Mouse (Mus musculus): Measurements from ENCODE around the gene S100a10. TPM values are rescaled to one million over a fixed set of nuclear protein-coding genes. Genes with fewer than 3 reads are reported as not detected.

The S100a10 gene
- polyA plus RNA-seq, 1 experiment from 2014 or later: 197 TPM

- WGBS: 96% methylated on average over 4 of the region's 4 CpGs
- H3K36me3 ChIP-seq: no peaks in the 10 kb centered on the region
- H3K9me3 ChIP-seq: no peaks in the 10 kb centered on the region
Measured at GRCm38 (mm10) chr3:93563216-93563615, 8.3 kb downstream of the S100a10 start.

GRCm38 (mm10) chr3:93566892-93567291 lies 12.0 kb downstream of the S100a10 start:
- Histone ChIP-seq H3K4me1 (no peaks in the 10 kb centered on the region), H3K36me3 (no peaks in the 10 kb centered on the region), H3K4me3 (no peak overlapping the region), H3K4me2 (replicated peaks) (no peak overlapping the region), H3K27me3 (no peaks in the 10 kb centered on the region), H3K9me3 (no peaks in the 10 kb centered on the region), H3K27ac (replicated peaks) (no peak overlapping the region), H3K9ac (replicated peaks) (no peak overlapping the region)
- 94% methylated on average over 3 of the region's 3 CpGs for WGBS
- no peak for ATAC-seq (ENCODE audit: low FRiP score, low read depth)

More at GRCm38 (mm10) chr3:93563216-93563615, 8.3 kb downstream of the S100a10 start:
- no peak overlapping the region for H3K4me2 ChIP-seq (replicated peaks)
- no peaks in the 10 kb centered on the region for H3K27me3 ChIP-seq
- H3K4me3 ChIP-seq: no peak overlapping the region
- H3K4me1 ChIP-seq: no peaks in the 10 kb centered on the region
- H3K27ac ChIP-seq (replicated peaks): no peak overlapping the region
- H3K9ac ChIP-seq (replicated peaks): no peak overlapping the region
- no peak for ATAC-seq (ENCODE audit: low FRiP score, low read depth)

- no peak for ATAC-seq (ENCODE audit: low FRiP score, low read depth)
Measured at GRCm38 (mm10) chr3:93567721-93568120, 12.8 kb downstream of the S100a10 start.

GRCm38 (mm10) chr3:93568428-93569040 lies 13.7 kb downstream of the S100a10 start:
- no peak overlapping the region for H3K4me3 ChIP-seq
- H3K9ac ChIP-seq (replicated peaks): no peak overlapping the region
- ATAC-seq (ENCODE audit: low FRiP score, low read depth): no peak
- WGBS: 83% methylated on average over 7 of the region's 7 CpGs
- no peaks in the 10 kb centered on the region for H3K4me1 ChIP-seq
- H3K27me3 ChIP-seq: no peaks in the 10 kb centered on the region
- H3K4me2 ChIP-seq (replicated peaks): no peak overlapping the region
- no peaks in the 10 kb centered on the region for H3K36me3 ChIP-seq
- no peaks in the 10 kb centered on the region for H3K9me3 ChIP-seq
- no peak overlapping the region for H3K27ac ChIP-seq (replicated peaks)

More at GRCm38 (mm10) chr3:93567721-93568120, 12.8 kb downstream of the S100a10 start:
- Histone ChIP-seq H3K36me3 (no peaks in the 10 kb centered on the region), H3K27me3 (no peaks in the 10 kb centered on the region), H3K4me1 (no peaks in the 10 kb centered on the region), H3K9me3 (no peaks in the 10 kb centered on the region), H3K4me2 (replicated peaks) (no peak overlapping the region), H3K9ac (replicated peaks) (no peak overlapping the region), H3K27ac (replicated peaks) (no peak overlapping the region), H3K4me3 (no peak overlapping the region)
- 91% methylated on average over 6 of the region's 6 CpGs for WGBS

GRCm38 (mm10) chr3:93569046-93569445 lies 14.2 kb downstream of the S100a10 start:
- H3K4me3 ChIP-seq: no peak overlapping the region
- H3K4me2 ChIP-seq (replicated peaks): no peak overlapping the region
- H3K4me1 ChIP-seq: no peaks in the 10 kb centered on the region
- no peaks in the 10 kb centered on the region for H3K27me3 ChIP-seq
- ATAC-seq (ENCODE audit: low FRiP score, low read depth): no peak
- no peak overlapping the region for H3K9ac ChIP-seq (replicated peaks)
- H3K27ac ChIP-seq (replicated peaks): no peak overlapping the region
- no peaks in the 10 kb centered on the region for H3K36me3 ChIP-seq
- H3K9me3 ChIP-seq: no peaks in the 10 kb centered on the region
- WGBS: 78% methylated on average over 2 of the region's 2 CpGs

GRCm38 (mm10) chr3:93572058-93572791 lies 17.3 kb downstream of the S100a10 start:
- 67% methylated on average over 5 of the region's 5 CpGs for WGBS
- no peak for ATAC-seq (ENCODE audit: low FRiP score, low read depth)
- Histone ChIP-seq H3K4me2 (replicated peaks) (no peak overlapping the region), H3K4me3 (no peak overlapping the region), H3K9ac (replicated peaks) (no peak overlapping the region), H3K9me3 (no peaks in the 10 kb centered on the region), H3K27ac (replicated peaks) (no peak overlapping the region), H3K4me1 (no peaks in the 10 kb centered on the region), H3K27me3 (no peaks in the 10 kb centered on the region), H3K36me3 (no peaks in the 10 kb centered on the region)

GRCm38 (mm10) chr3:93579317-93580038 lies 24.6 kb downstream of the S100a10 start:
- Histone ChIP-seq H3K4me2 (replicated peaks) (no peak overlapping the region), H3K9me3 (no peaks in the 10 kb centered on the region), H3K4me3 (no peak overlapping the region), H3K9ac (replicated peaks) (no peak overlapping the region), H3K4me1 (no peaks in the 10 kb centered on the region), H3K27ac (replicated peaks) (no peak overlapping the region), H3K27me3 (no peaks in the 10 kb centered on the region), H3K36me3 (no peaks in the 10 kb centered on the region)
- WGBS: 79% methylated on average over 6 of the region's 6 CpGs
- ATAC-seq (ENCODE audit: low FRiP score, low read depth): no peak

GRCm38 (mm10) chr3:93580039-93580403 lies 25.1 kb downstream of the S100a10 start:
- Histone ChIP-seq H3K36me3 (no peaks in the 10 kb centered on the region), H3K9me3 (no peaks in the 10 kb centered on the region), H3K9ac (replicated peaks) (no peak overlapping the region), H3K4me1 (no peaks in the 10 kb centered on the region), H3K27ac (replicated peaks) (no peak overlapping the region), H3K27me3 (no peaks in the 10 kb centered on the region), H3K4me2 (replicated peaks) (no peak overlapping the region), H3K4me3 (no peak overlapping the region)
- WGBS: 93% methylated on average over 2 of the region's 2 CpGs
- no peak for ATAC-seq (ENCODE audit: low FRiP score, low read depth)

- no peak overlapping the region for H3K9ac ChIP-seq (replicated peaks)
- no peak for ATAC-seq (ENCODE audit: low FRiP score, low read depth)
- H3K9me3 ChIP-seq: no peaks in the 10 kb centered on the region
- no peaks in the 10 kb centered on the region for H3K4me1 ChIP-seq
- H3K36me3 ChIP-seq: no peaks in the 10 kb centered on the region
- H3K4me3 ChIP-seq: no peak overlapping the region
- WGBS: 55% methylated on average over 2 of the region's 2 CpGs
- H3K27me3 ChIP-seq: no peaks in the 10 kb centered on the region
- H3K4me2 ChIP-seq (replicated peaks): no peak overlapping the region
- no peak overlapping the region for H3K27ac ChIP-seq (replicated peaks)
Measured at GRCm38 (mm10) chr3:93580946-93581345, 26.1 kb downstream of the S100a10 start.

GRCm38 (mm10) chr3:93581687-93582086 lies 26.8 kb downstream of the S100a10 start:
- H3K36me3 ChIP-seq: no peaks in the 10 kb centered on the region
- ATAC-seq (ENCODE audit: low FRiP score, low read depth): no peak
- no peak overlapping the region for H3K4me3 ChIP-seq
- no peak overlapping the region for H3K4me2 ChIP-seq (replicated peaks)
- no peaks in the 10 kb centered on the region for H3K27me3 ChIP-seq
- no peak overlapping the region for H3K27ac ChIP-seq (replicated peaks)
- no peaks in the 10 kb centered on the region for H3K9me3 ChIP-seq
- H3K9ac ChIP-seq (replicated peaks): no peak overlapping the region
- no peaks in the 10 kb centered on the region for H3K4me1 ChIP-seq
- 95% methylated on average over 4 of the region's 4 CpGs for WGBS

GRCm38 (mm10) chr3:93583056-93583455 lies 28.2 kb downstream of the S100a10 start:
- no peak for ATAC-seq (ENCODE audit: low FRiP score, low read depth)
- no peaks in the 10 kb centered on the region for H3K36me3 ChIP-seq
- H3K9me3 ChIP-seq: no peaks in the 10 kb centered on the region
- no peak overlapping the region for H3K4me3 ChIP-seq
- no peak overlapping the region for H3K9ac ChIP-seq (replicated peaks)
- H3K4me1 ChIP-seq: no peaks in the 10 kb centered on the region
- no peaks in the 10 kb centered on the region for H3K27me3 ChIP-seq
- WGBS: 81% methylated on average over 2 of the region's 2 CpGs
- no peak overlapping the region for H3K27ac ChIP-seq (replicated peaks)
- no peak overlapping the region for H3K4me2 ChIP-seq (replicated peaks)

- ATAC-seq (ENCODE audit: low FRiP score, low read depth): no peak
- H3K27me3 ChIP-seq: no peaks in the 10 kb centered on the region
- no peak overlapping the region for H3K4me3 ChIP-seq
- no peaks in the 10 kb centered on the region for H3K36me3 ChIP-seq
- WGBS: 92% methylated on average over 5 of the region's 5 CpGs
- H3K9me3 ChIP-seq: no peaks in the 10 kb centered on the region
- no peak overlapping the region for H3K4me2 ChIP-seq (replicated peaks)
- no peak overlapping the region for H3K27ac ChIP-seq (replicated peaks)
- H3K4me1 ChIP-seq: no peaks in the 10 kb centered on the region
- H3K9ac ChIP-seq (replicated peaks): no peak overlapping the region
Measured at GRCm38 (mm10) chr3:93589629-93590028, 34.7 kb downstream of the S100a10 start.

Measured in midbrain, embryonic 12.5 days (tissue).